Mouse (Mus musculus) naive thymus-derived CD4-positive, alpha-beta T cell, adult 2 months (primary cell): ENCODE results near the gene Gm17660.

Experiments
- DNase-seq: peaks from one replicate; pipeline ENCODE4 v3.0.0-alpha.2; 2011; ENCODE audit warnings: low read depth

Gene Gm17660

DNA sequence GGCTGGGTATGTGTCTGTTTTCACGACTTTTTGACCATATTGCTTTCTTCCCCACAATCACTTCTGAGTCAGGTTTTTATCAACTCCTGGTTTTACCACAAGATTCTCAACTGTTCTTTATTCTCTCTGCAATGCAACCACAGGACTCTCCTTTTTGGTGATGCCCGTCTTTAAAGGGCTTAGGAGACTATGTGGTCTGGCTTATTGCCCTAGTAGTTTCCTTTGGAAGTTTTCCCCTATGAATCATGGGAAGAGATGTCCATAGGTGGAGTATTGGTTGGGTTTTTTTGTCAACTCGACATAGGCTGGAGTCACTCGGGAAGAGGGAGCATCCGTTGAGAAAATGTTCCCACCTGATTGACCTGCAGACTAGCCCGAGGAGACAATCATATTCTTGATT is 3.3 kb upstream of the Gm17660 start:
- DNase-seq: no peak

DNA sequence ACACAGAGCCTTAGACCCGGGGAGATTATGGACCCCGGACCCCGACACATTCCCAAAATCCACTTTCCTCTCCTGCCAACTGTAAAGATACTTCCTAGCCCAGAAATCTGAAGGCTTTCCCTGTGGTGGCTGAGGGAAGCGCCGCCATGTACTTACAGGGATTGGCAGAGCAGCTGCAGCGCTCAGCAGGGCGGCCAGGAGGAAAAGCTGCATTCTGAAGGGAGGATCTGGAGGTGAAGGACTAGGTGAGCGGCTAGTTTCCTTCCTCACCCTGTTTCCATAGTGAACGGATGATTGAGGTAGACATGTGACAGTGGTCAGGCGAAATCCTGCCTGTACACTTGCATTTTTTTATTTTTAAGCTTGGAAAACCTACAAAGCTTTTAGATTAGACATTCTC is 1.0 kb downstream of the Gm17660 start:
- DNase-seq: no peak

DNA sequence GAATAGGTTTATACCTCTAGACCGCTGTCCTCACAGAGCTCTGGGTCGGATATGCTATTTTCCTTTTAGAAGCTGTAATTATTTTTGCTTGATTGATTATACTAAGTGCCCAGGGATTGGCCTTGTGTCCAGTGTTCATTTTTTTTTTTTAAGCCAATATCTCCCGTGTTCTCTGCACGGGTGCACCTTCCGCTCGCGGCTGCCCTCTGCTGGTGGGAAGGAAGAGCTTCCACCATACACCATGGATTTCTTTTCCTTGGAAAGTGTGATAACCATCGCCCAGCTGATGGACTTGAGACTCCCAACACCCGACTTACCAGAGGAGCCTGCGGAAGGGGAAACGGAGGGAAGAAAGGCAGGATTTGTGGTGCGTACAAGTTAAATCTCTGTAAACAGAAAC is 3.0 kb downstream of the Gm17660 start:
- DNase-seq: peak; percentile 68

DNA sequence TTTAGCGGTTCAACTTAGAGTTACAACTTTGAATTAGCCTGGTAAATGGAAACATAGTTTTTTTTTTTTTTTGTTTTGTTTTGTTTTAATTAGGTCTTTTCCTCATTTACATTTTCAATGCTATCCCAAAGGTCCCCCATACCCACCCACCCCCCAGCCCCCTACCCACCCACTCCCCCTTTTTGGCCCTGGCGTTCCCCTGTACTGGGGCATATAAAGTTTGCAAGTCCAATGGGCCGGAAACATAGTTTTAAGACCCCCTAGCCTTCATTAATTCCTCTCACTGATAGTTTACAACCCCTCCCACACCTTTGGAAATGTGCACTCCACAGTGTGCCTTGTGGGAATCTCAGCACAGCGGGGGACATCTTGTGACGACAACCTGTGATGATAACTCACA is 3.8 kb downstream of the Gm17660 start:
- no peak for DNase-seq

DNA sequence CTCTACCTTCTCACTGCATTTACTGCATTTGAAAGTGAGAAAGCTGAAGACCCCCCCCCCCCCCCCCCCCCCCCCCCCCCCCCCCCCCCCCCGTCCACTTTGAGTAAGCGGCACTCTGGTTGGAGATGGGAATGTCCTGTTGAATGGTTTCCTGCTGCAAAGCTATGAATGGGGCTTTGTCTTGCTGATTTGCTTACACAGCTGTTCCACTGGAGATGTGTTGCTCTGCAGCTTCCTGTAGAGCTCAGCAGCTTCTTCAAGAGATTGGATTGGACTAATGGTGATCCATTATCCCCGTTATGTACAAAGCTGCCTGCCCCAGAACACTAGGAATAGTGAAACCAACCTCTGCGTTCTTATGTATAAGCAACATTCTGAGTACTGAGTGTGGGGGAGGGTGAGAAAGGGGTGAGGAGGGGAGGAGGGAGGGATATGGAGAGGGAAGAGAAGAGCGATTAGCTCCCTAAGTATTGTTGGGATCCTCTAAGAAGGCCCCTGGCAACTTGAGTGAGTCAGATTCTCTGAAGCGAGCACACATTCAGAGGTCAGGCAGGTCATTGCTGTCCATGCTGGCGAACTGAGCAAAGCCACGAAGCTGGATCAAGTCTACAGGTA is 5.0 kb downstream of the Gm17660 start:
- no peak for DNase-seq

DNA sequence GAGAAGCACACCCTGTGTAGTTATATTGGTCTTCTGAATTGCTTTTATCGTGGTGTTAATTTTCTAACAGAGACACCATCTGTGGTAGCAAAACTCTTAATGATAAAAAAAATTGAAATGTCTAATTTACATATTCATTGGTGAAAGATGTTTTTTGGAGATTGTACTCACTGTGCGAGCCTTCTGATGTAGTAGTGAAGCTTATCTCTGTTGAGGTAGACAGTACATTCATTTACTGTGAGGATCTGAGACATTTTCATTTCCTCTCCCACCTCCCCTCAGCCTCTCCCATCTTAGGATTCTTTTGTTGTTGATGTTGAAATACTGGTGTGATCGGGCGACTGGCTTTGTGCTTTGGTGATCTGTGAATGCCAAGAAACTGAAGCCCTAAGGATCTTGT is 6.4 kb downstream of the Gm17660 start:
- no peak for DNase-seq

DNA sequence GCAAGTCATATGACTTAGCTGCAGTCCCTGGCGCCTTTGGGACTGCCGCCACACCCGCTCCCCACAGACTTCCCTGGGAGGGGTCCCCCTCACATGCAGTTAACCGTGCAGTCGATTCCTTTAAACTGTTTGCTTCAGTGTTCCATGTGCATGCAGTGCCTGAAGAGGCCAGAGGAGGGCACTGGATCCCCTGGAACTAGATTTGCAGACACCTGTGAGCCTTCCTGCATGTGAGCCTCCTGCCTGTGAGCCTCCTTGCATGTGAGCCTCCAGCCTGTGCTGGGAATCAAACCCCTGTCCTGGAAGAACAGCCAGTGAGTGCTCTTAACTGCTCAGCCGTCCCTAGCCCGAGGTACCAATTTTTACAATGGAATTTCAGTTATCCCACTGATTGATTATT is 8.7 kb downstream of the Gm17660 start:
- peak; percentile 47 for DNase-seq

DNA sequence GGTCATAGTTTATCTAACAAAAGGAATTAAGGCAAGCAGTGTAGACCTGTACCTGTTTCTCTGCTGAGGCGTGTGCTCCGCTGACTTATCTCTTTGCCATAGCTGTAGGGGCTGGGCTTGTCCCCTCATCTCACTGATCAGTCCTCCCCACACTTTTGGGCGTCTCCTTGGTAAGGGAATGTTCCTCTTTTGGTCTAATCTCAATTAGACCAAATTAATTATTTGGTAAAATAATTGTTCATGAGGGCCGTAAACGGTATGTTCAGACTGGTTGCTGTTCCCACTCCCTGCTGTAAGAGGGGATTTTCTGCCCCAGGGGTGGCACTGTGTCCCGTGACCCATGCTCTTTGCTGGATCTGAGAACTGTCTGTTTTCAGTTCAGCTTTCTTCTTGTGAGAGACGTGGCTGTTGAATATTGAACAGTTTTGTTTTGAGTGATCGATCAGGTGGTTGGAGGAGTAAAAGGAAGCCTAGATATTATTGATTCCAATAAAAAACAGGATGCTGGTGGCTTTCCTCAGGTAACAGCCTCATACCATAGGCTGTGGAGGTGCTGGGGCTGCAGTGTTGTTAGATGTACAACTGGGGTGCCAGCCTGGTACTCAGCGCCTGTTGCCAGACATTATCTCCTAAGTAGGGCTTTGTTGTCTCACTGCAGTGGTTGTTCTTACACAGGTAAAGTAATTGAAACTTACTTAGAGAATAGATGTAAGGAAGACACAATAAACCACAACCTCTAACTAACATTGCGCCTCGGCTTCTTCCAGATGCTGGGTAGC is 14.4 kb downstream of the Gm17660 start:
- DNase-seq: no peak

DNA sequence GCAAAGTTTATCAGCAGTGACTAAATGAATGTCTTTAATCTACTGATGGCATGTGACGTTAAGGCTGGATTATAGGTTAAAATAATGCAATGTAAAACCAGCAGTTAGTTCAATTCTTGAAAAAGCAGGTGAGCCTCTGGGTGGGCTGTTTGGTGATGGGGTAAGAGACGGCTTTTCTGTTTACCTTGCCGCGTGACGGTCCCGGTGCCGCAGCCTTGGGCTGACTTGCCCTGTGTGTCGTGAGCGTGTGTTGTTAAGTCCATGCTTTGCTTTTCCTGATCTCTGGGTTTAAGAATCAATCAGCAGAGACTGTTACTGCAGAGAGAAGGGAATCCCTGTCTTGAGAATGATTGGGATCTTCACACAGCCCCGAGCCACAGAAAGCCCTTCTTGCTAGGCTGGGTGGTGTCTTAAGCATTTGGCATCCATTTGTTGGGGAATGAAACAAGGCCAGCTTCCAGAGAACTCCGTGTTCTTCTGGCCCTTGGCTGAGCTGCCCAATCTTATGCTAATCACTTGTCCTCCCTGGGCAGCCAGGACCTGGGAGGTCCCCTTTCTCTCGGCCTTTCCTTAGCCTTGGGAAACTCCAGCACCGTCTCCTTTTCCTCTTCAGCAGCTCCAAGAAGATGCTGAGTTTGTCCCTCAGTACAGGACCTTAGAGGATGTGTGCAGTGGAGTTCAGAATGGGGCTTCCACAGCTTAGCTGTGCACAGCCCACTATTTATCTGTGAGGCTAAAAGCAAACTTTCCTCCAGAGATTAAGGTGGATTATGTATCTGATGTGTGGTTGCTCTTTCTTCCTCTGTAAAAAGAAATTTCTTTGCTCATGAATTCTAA is 15.3 kb downstream of the Gm17660 start:
- no peak for DNase-seq

DNA sequence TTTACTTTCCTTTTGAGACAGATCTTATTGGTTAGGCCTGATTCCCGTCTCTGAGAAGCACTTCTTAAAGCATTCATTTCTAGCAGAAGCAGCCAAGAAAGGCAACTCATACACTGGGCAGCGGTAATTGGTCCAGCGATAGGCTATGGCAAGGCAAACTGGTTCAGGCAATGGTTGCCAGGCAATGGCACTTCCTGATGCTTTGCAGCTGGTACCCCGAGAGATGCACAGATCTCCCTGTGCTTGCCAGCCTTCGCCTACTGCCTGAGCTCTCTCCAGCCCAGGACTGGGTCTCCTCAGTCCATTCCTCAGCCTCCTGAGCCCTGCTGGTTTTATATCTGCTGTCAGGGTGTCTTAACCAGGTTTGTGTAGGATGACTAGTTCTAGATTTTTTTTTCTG is 17.0 kb downstream of the Gm17660 start:
- no peak for DNase-seq

DNA sequence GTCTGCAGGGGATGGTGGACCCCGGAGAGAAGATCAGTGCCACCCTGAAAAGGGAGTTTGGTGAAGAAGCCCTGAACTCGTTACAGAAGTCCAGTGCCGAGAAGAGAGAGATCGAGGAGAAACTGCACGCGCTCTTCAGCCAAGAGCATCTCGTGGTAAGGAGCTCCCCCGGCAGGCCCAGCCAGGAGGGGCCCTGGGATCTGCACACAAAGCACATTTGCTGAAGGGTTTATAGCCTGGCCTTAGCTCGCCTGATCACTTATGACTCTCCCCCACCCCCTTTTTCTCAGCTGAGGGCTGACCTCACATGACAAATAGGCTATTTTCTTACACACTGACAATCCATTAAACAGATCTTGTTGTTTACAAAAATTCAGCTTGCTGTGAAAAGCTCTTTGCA is 17.8 kb downstream of the Gm17660 start:
- DNase-seq: no peak

DNA sequence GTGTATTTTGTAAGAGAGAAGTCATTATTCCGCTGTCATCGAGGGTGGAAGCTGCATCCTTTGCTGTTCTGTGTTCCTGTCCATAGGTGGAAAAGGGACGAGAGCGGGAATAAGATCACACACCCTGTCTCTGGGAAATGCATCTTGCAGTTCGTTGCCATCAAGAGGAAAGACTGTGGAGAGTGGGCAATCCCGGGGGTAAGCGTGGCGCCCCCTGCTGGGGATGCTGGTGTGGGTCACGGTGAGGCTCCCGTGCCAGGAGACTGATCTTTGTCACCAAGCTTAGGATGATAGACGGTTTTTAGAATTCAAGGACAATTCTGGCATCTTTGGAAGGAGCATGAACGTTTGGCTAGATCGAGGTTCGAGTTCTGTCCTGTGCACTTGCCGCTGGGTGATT is 19.4 kb downstream of the Gm17660 start:
- peak; percentile 65 for DNase-seq

DNA sequence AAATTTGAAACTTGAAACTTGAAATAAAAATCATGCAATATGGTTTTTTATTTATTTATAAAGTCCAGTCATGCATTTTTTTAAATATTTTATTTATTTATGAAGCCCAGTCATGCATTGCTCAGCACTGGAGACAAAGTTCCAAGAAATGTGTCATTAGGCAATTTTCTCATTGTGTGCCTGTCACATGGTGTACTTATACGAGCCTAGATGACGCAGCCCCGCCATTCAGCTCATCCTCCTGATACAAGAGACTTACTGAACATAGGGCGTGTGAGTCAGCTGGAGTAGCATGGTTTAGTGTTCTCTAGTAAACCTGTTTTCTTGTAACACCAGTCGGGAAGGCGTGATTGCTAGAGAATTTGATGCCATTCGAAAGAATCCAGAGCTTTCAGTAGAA is 21.1 kb downstream of the Gm17660 start:
- no peak for DNase-seq

DNA sequence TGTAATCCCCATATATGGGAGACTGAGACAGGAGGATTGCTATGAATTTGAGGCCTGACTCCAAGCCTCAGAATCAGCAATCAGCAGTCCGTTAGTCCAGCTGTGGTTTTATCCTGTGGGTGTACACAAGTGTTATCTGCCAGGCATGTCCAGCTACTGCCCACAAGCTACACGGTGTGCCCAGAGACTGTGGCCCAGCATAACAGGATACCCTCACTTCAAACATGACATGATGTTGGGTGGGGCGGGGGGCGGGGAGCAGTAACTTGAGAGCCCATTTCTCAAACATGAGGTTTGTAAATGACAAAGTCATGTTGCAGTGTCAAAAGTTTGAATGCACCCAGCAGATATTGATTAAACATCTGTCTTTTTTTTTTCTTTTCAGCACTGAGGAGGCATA is 21.6 kb downstream of the Gm17660 start:
- DNase-seq: no peak

DNA sequence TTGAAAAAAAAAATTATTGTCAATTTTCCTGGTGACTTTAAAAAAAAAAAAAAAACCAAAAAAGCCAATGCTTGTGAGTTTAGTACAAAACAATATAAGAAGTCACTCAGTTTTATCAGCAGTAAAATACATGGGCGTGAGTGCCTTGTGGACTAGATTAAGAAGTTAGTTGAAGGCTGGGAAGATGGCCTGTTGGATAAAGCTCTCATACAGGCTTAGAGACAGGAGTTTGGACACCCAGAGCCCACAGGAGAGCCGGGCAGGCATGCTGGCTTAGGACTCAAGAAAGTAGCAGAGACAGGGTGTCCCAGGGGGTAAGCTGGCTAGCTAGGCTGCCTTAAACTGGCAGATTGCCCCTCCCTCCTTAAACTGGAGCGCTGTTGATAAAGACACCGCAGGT is 22.5 kb downstream of the Gm17660 start:
- no peak for DNase-seq

DNA sequence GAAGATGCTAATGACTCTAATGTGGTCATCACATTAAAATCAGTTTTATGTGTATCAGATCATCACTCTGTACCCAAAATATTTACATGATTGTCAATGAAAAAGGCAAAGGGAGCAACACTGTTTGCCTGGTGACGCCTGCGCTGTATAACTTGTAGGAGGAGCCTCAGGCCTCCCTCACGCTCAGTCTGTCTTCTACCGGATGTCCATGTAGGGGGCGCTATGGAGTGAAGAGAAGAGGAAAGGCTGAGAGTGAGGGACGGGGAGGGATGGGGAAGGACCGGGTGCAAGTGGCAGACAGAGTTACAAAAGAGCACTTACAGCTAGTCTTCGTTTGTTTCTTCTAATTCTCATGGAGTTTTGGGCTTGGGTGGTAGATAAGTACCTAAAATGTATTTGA is 24.5 kb downstream of the Gm17660 start:
- peak; percentile 58 for DNase-seq

DNA sequence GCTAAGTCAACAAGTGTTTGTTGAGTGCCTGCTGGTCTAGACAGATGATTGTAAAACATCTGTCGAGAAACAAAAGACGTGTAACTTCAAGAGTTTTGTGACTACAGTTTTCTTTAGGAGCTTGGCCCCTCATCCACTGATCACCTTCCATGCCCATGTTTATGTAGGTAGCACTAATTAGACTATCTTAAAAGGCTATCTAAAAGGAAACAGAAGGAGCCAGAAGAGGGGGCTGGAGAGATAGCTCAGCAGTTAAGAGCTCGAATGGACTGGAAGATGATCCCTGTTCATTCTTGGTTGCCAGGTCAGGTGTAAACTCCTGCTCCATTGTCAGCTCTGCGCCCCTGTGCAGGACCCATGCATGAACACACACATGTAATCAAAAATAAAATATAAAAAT is 29.3 kb downstream of the Gm17660 start:
- DNase-seq: peak; percentile 13

DNA sequence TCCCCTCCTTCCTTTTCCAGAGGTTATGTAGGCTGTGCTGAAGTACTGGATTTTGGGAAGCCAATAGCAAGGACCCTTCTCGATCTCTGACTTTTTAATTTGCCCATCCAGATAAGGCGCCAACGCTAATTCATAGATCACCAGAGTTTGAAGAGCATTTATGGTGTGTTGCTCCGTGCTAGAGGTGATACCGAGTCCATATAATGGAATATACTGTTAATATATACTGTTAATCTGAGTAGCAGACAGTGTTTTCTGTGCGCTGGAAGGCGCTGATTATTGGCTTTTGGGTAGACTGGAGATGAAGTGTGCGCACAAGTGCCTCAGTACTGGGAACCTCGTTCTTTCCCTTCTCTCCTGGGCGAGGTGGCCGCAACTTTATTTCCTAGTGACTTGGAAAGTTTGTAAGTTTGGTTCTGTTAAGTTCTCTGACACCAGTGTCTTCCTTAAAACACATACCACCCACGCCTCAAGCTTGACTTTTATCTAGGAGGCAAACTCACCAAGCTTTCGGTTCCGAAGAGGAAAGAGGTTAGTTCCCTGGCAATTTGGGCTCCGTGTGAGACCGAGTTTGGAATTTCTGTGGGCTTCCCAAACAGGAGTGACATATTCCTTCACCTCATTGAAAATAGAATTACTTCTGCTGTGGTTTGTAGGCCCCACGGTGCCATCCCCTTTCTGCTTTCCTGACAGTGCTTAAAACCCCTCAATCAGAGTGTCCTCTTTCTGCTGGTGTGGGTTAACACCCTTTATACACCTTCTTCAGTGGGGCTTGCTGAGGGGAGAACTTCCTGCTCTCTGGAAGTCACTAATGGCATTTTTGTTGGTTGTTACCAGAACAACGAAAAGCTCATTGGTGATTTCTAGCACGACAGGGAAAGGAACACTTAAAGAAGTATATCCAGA is 30.0 kb downstream of the Gm17660 start:
- DNase-seq: no peak

DNA sequence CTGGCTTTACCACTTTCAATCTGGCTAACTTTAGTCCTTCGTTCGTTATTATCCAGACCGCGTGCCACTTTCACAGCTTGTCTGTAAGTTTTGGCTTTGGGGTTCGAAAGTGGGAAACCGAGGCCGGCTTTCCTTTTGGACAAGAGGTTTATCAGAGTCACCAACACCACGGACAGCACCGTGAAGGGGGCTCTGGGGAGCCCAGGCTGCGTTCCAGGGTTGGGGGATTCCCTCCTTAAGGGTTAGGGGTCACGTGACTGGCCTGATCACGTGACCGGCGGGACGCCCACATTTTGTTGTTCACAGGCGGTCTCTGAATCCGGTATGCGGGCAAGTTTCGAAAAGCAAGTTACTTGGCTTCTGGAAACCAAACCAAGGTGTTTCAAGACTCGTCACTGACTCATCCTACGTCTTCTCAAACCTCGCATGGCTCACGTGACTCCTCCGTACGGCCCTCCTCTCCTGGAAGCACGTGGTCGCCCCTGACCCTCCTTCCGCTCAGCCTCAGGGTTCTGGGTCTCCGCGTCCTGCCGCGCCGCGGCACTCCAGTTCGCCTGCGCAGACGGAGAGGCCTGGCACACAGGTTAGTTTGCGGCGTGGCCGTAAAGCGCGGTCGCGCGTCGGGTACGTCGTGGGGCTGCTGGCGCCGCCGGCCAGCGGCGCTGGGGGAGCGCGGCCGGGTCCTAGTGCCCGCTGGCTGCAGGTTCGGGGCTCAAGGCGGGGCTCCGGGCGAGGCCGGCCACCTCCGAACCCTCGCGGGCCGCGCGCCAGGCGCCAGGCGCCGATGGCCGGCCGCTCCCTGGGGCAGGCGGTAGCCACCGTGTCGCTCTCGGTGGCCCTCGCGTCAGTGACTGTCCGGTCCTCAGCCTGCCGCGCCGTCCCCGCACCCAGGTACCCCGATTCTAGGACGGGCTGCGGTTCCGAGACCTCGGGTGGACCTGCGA is 30.9 kb downstream of the Gm17660 start, which contains the start of gene Nudt9:
Gene Nudt9, plus strand, starts transcription at position 51 of the 944 bp plus-strand sequence.
- peak; percentile 98 for DNase-seq

DNA sequence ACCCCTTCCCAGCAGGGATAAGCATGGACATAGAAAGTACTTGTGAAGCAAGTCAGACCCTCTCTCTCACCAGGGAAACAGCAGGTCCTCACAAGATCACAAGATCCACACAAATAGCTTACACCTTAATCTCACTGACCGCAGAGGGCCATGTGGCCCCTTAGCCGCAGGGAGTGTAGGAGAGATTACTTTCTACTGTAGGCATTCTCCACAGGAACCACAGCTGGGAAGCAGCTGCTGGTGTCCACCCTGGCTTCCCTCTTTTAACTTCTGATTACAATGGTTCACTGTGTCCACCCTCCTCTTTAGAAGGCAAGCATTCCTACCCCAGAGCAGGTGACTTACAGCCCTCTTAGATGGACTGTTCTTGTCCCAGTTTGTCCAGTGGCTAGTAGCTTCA is 33.7 kb downstream of the Gm17660 start:
- DNase-seq: no peak

DNA sequence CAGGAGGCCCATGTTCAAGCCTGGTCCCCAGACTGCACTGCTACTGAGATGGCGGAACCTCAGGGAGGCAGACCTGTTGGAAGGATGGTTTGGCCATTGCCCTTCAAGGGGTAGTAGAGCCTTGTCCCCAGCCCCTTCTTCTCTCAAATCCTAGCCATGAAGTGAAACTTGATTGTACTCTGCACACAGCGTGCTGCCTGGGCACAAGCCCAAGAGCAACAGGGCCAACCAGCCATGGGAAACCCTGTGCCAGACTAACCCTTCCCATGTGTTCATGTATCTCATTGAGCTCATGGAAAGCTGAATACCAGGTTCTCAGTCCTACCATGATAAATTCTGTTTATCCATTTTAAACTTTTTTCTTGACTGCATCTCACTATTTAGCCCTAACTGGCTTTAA is 34.5 kb downstream of the Gm17660 start:
- DNase-seq: no peak
